Mouse (Mus musculus) adrenal gland, postnatal 25 days (tissue): ENCODE results near the gene Kif2c. TPM values are rescaled to one million over a fixed set of nuclear protein-coding genes. Genes with fewer than 3 reads are reported as not detected.
"Not testable (repeated sequence)": the region's sequence is repeated elsewhere in the genome, so short reads cannot be mapped to it uniquely, and the experiment has no call there.

Source experiments
- DNase-seq: peaks from one replicate; pipeline ENCODE4 v3.0.0; 2021; ENCODE audit warnings: mixed read lengths
- total RNA-seq: library from RNA; stranded (reverse); gene quantifications from 2 replicates; pipeline ENCODE4 v1.2.3, GENCODE M21; 2021

Kif2c gene
- total RNA-seq, 1 experiment from 2014 or later = 2.8 TPM

GRCm38 (mm10) chr4:117189382-117189855 is 7.0 kb upstream of the Kif2c start:
- DNase-seq = peak; percentile 82

- DNase-seq = no peak
Observed at GRCm38 (mm10) chr4:117188969-117189368, 6.5 kb upstream of the Kif2c start.

- DNase-seq = not testable (repeated sequence)
Observed at GRCm38 (mm10) chr4:117182759-117183096, 289 bp upstream of the Kif2c start.

- no peak for DNase-seq
Observed at GRCm38 (mm10) chr4:117169936-117170335, 12.5 kb downstream of the Kif2c start.

- no peak for DNase-seq
Observed at GRCm38 (mm10) chr4:117161183-117161582, 21.3 kb downstream of the Kif2c start.

GRCm38 (mm10) chr4:117159666-117160065 is 22.8 kb downstream of the Kif2c start:
- no peak for DNase-seq

- no peak for DNase-seq
Observed at GRCm38 (mm10) chr4:117156372-117156771, 26.1 kb downstream of the Kif2c start.

- DNase-seq = peak; percentile 82
Observed at GRCm38 (mm10) chr4:117155792-117156355, 26.6 kb downstream of the Kif2c start, which contains the start of gene Rps8. Rps8 (minus strand) TSS chr4:117156243.

- peak; percentile 37 for DNase-seq
Observed at GRCm38 (mm10) chr4:117155020-117155791, 27.2 kb downstream of the Kif2c start.

- DNase-seq = no peak
Observed at GRCm38 (mm10) chr4:117152714-117153113, 29.7 kb downstream of the Kif2c start.

GRCm38 (mm10) chr4:117151416-117151815 is 31.0 kb downstream of the Kif2c start:
- DNase-seq = no peak

GRCm38 (mm10) chr4:117150212-117150733 is 32.2 kb downstream of the Kif2c start:
- DNase-seq = no peak

GRCm38 (mm10) chr4:117149291-117150211 is 32.9 kb downstream of the Kif2c start:
- no peak for DNase-seq

- no peak for DNase-seq
Observed at GRCm38 (mm10) chr4:117148815-117149214, 33.6 kb downstream of the Kif2c start.

- DNase-seq = no peak
Observed at GRCm38 (mm10) chr4:117148047-117148713, 34.3 kb downstream of the Kif2c start.

GRCm38 (mm10) chr4:117146176-117146575 is 36.3 kb downstream of the Kif2c start:
- DNase-seq = peak; percentile 90

- no peak for DNase-seq
Observed at GRCm38 (mm10) chr4:117145248-117145647, 37.2 kb downstream of the Kif2c start.

GRCm38 (mm10) chr4:117143023-117143422 is 39.4 kb downstream of the Kif2c start:
- DNase-seq = no peak

GRCm38 (mm10) chr4:117140613-117141012 is 41.8 kb downstream of the Kif2c start:
- DNase-seq = no peak

- no peak for DNase-seq
Observed at GRCm38 (mm10) chr4:117139217-117139612, 43.2 kb downstream of the Kif2c start.

- DNase-seq = no peak
Observed at GRCm38 (mm10) chr4:117138295-117139216, 43.9 kb downstream of the Kif2c start.
